Mouse (Mus musculus) spleen, adult 2 months (tissue): ENCODE data around the gene Polr2i. TPM values are rescaled to one million over a fixed set of nuclear protein-coding genes. Genes with fewer than 3 reads are reported as not detected.
"Not testable (repeated sequence)": the region's sequence is repeated elsewhere in the genome, so short reads cannot be mapped to it uniquely, and the experiment has no call there.

Experiments used
- DNase-seq, 2 experiments: peaks; one replicate each; pipeline versions ENCODE4 v3.0.0 to v3.0.0-alpha.2; 2012 to 2021; ENCODE audit warnings: low spot score in 2 of 2, low read depth in 1 of 2
- H3K27ac ChIP-seq: fragments of 200-500 bp; 2 replicates; pipeline ENCODE4 v1.5.1; 2012; ENCODE audit warnings: low read length, inconsistent platforms; ENCODE audit not compliant: insufficient read depth
- H3K27me3 ChIP-seq: fragments of 200-500 bp; 2 replicates; pipeline ENCODE4 v1.6.1; 2012; ENCODE audit warnings: mild to moderate bottlenecking, moderate library complexity, low read length, inconsistent platforms; ENCODE audit not compliant: control insufficient read depth, insufficient read depth
- H3K36me3 ChIP-seq: fragments of 200-500 bp; 2 replicates; pipeline ENCODE4 v1.6.1; 2012; ENCODE audit warnings: mild to moderate bottlenecking, low read length, inconsistent platforms; ENCODE audit not compliant: control insufficient read depth, insufficient read depth
- H3K4me1 ChIP-seq: fragments of 200-500 bp; 2 replicates; pipeline ENCODE4 v1.6.1; 2011; ENCODE audit warnings: inconsistent platforms; ENCODE audit not compliant: control insufficient read depth, insufficient read depth, insufficient read length
- H3K4me3 ChIP-seq: fragments of 200-500 bp; 2 replicates; pipeline ENCODE4 v1.5.1; 2011; ENCODE audit warnings: mild to moderate bottlenecking, inconsistent platforms; ENCODE audit not compliant: insufficient read depth, insufficient read length; ENCODE audit errors: extremely low read depth
- CTCF ChIP-seq: fragments of 200-500 bp; IDR thresholded peaks from 2 replicates; pipeline ENCODE4 v1.5.1; 2011; ENCODE audit warnings: mild to moderate bottlenecking, inconsistent platforms; ENCODE audit not compliant: insufficient read depth, insufficient read length, insufficient replicate concordance; ENCODE audit errors: extremely low read depth
- POLR2A ChIP-seq: fragments of 200-500 bp; IDR thresholded peaks from 2 replicates; pipeline ENCODE4 v1.6.1; 2011; ENCODE audit warnings: low read depth, low read length, inconsistent platforms
- WGBS: fragments of 180-500 bp; shearing (Covaris S2); methylation state at CpG from one replicate; pipeline ENCODE4 v1.1.7; 2018; 5-methylcytosine and 5-hydroxymethylcytosine counted together
- polyA plus RNA-seq: library from polyadenylated mRNA; depleted of rRNA; stranded (reverse); fragments of >200 nt; gene quantifications from 2 replicates; pipeline ENCODE4 v1.2.3, GENCODE M21; 2012; rRNA removed

Polr2i gene
- polyA plus RNA-seq = 51.5 and 60.8 TPM in 2 replicates

- Histone ChIP-seq H3K4me3 (peak within 1 kb of the TSS; percentile 85), H3K4me1 (no peaks in the 10 kb centered on the region; the same call in 1 of the 2 replicates), H3K27ac (peak within 1 kb of the TSS; percentile 88), H3K27me3 (no peaks in the 10 kb centered on the region), H3K36me3 (peaks cover 2% of the 10 kb centered on the region)
- under 1% methylated on average over 66 of the region's 67 CpGs for WGBS
- peak; percentile 94 to 95 for DNase-seq
- TF ChIP-seq POLR2A (peak; percentile 53), CTCF (no peak)
Measured at GRCm38 (mm10) chr7:30231669-30232454, at the start of gene Polr2i, which contains the start of gene Tbcb. Gene Polr2i, plus strand, starts transcription at chr7:30231948. Gene Tbcb, minus strand, starts transcription at chr7:30232272.

GRCm38 (mm10) chr7:30183189-30183588 is 48.6 kb upstream of the Polr2i start:
- 68% methylated on average over 7 of the region's 7 CpGs for WGBS

GRCm38 (mm10) chr7:30183879-30184289 is 47.9 kb upstream of the Polr2i start, which contains the start of gene Cox7a1:
Gene Cox7a1, plus strand, starts transcription at chr7:30184144.
- Histone ChIP-seq H3K27ac (no peak within 1 kb of the TSS), H3K4me3 (peak within 1 kb of the TSS; percentile 19; the same call in 1 of the 2 replicates), H3K27me3 (no peaks in the 10 kb centered on the region), H3K36me3 (peaks cover 18% of the 10 kb centered on the region), H3K4me1 (no peaks in the 10 kb centered on the region; the same call in 1 of the 2 replicates)
- WGBS = under 1% methylated on average over 11 of the region's 11 CpGs
- TF ChIP-seq CTCF = no peak
- no peak for TF ChIP-seq POLR2A
- peak; percentile 50 to 87 for DNase-seq

More at GRCm38 (mm10) chr7:30183189-30183588, 48.6 kb upstream of the Polr2i start:
- not testable (repeated sequence) for H3K27me3 ChIP-seq, H3K4me3 ChIP-seq, DNase-seq, H3K27ac ChIP-seq, H3K4me1 ChIP-seq
- peaks cover 12% of the 10 kb centered on the region for H3K36me3 ChIP-seq

DNA sequence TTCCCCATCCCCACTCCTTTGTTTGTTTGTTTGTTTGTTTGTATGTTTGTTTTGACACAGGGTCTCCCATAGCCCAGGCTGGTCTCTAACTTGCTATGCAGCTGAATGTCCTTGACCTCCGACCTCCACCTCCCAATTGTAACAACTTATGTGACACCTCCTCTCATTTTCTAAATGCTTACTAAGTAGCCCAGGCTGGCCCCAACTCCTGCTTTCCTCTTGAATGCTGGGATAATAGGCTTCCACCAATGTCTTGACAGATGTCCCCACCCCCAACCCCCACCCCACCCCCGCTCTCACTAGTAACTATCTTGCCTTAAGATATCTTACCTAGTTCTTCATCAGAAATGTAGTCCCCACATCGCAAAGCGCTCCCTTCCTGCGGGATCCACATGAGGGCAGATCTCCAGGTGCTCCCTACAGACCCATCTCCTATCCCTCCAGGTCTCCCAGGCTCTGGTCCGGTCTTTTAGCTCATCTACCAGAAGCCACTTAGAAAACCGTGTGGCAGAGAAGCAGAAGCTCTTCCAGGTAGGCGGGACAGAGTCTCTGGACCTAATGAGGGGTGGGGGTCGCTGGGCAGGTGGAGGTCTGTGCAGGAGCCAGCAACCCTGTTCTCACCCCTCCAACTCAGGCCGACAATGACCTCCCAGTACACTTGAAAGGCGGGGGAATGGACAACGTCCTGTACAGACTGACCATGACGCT is 47.0 kb upstream of the Polr2i start:
- 91% methylated on average over 13 of the region's 13 CpGs for WGBS
- Histone ChIP-seq H3K27ac (no peak overlapping the region), H3K27me3 (no peaks in the 10 kb centered on the region), H3K4me3 (no peak overlapping the region), H3K36me3 (peaks cover 19% of the 10 kb centered on the region), H3K4me1 (no peaks in the 10 kb centered on the region; the same call in 1 of the 2 replicates)
- no peak for DNase-seq
- TF ChIP-seq CTCF (no peak), POLR2A (no peak)

GRCm38 (mm10) chr7:30188344-30189115 is 43.2 kb upstream of the Polr2i start:
- 86% methylated on average over 12 of the region's 12 CpGs for WGBS
- no peak for TF ChIP-seq CTCF
- TF ChIP-seq POLR2A = no peak
- DNase-seq = no peak
- H3K36me3 ChIP-seq = peaks cover 29% of the 10 kb centered on the region
- no peaks in the 10 kb centered on the region for H3K27me3 ChIP-seq
- no peaks in the 10 kb centered on the region; the same call in 1 of the 2 replicates for H3K4me1 ChIP-seq
- no peak overlapping the region for H3K27ac ChIP-seq
- no peak overlapping the region for H3K4me3 ChIP-seq

- H3K36me3 ChIP-seq = peaks cover 29% of the 10 kb centered on the region
- TF ChIP-seq CTCF (no peak), POLR2A (no peak)
- no peaks in the 10 kb centered on the region for H3K27me3 ChIP-seq
- H3K27ac ChIP-seq = no peak overlapping the region
- no peak overlapping the region for H3K4me3 ChIP-seq
- H3K4me1 ChIP-seq = no peaks in the 10 kb centered on the region; the same call in 1 of the 2 replicates
- WGBS = 90% methylated on average over 4 of the region's 4 CpGs
- no peak for DNase-seq
Measured at GRCm38 (mm10) chr7:30189116-30189491, 42.6 kb upstream of the Polr2i start.
